Mouse (Mus musculus) right cerebral cortex, postnatal 4 days (tissue): ENCODE data around the gene Mak.
A peak's percentile ranks its signal among the peaks of the same experiment; 100 is the strongest.
"Not testable (repeated sequence)": the region's sequence is repeated elsewhere in the genome, so short reads cannot be mapped to it uniquely, and the experiment has no call there.

ENCODE experiments used
- DNase-seq: peaks from one replicate; pipeline ENCODE4 v3.0.0-alpha.2; 2022

Mak gene

DNA sequence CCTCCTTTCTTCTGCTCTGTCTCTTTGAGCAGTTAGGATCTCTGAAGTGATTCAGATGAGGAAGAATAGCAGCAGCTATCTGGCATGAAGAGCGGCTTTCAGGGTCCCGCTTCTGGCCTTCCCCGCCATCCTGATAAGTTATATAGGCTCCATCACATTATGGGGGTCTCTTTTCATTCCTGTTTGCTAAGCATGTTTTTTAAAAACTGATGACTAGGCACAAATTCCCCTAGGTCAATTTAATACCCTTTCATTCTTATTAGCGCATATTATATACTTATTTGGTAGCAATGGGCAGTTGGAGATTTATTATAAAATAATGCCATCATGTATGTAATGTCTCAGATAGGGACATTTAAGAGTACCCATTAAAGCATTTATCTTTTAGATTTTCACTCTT, 11.9 kb downstream of the Mak start:
- DNase-seq: no peak

DNA sequence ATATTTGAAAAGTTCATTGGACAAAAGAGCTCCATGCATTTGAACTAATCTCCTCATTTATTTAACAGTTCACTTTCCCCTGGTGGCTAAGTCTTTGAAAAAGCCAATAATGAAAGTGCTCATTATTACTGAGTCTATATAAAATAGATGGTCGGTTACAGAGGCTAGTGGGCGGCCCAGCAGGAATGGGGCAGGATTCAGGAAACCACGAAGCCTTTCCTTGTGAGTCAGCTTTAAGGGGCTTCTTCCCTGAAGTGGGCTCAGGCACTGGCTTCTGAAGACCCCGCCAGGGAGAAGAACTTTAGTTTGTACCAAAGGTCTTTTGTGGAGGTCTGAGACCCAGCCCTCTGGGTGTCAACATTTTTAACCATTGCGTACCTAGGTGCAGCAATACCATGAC, 27.5 kb downstream of the Mak start:
- DNase-seq: no peak

DNA sequence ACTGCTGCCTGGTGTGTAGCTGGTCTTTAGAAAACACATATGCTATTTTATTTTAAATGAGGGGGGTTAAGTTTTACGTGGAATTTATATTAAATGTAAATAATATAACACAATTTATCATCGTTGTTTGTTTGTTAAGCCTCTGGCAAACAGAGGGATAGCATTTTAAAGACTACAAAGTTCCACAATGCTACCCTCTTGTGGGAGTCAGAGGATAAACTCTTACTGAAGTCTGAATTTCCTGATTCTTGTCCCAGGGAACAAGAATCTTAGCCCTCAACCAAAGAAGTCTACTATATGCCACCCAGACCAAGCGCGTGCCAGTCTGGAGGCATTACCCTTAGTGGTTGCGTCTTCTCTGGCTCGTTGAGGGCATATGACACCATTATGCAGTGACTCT, 32.2 kb downstream of the Mak start:
- DNase-seq: no peak

DNA sequence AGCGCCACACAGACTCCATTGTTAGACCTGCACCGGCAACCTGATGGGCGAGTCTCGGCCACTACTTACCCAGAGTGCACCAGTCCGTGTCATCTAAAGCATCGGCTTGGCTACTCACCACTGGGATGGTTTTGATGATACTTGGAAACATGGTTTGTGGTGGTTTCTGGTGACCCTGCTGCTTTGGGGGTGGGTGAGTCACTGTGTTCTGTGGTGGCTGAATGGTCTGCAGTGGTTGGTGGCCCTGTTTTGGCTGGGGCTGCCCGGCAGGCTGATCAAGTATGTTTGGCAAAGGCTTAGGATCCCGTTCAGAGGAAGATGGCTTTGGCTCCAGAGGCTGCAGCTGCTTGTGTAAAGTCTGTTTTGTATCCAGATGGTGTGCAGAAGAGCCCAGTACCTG, 33.6 kb downstream of the Mak start:
- no peak for DNase-seq

GRCm38 (mm10) chr13:41042511-41042910, 37.0 kb downstream of the Mak start:
- DNase-seq: no peak

GRCm38 (mm10) chr13:41030098-41030497, 49.4 kb downstream of the Mak start:
- DNase-seq: no peak

GRCm38 (mm10) chr13:41022099-41022498, 57.4 kb downstream of the Mak start:
- no peak for DNase-seq

DNA sequence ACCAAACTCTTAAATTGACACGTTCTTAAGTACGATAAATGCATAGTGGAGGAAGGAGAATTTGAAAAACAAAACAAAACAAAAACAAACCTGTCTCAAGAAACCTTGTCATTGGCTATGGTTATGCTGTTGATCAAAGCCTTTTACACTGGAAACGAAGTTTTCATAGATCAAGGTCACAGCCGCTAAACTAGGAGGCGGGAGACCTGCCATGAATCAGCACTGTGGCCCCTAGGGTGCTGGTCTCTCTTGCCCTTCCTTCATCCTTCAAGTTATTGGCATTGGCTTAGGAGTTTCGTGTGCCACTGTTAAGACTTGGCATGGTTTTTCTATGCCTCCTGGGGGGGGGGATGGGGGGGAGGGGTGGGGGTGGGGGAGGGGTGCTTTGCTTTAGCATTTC, 57.9 kb downstream of the Mak start:
- DNase-seq: no peak

DNA sequence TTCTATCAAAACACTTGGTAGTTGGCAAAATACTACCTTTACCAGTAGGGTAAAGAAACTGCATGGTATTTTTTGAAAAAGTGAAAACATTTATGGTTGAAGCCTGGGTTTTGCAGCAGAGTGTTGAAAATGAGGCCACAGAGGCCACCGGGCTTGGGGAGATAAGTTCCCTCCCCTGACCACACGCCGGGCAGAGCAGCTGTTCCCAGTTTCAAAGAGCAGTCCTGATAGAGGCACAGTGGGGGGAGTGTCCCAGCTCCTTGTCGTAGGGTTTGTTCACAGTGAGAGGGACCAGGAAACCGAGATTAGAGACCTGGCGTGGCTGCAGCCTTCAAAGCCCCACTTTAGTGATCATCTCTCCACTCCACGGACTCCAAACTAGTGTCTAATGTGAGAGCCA, 59.0 kb downstream of the Mak start:
- DNase-seq: no peak

GRCm38 (mm10) chr13:41018756-41019591, 60.5 kb downstream of the Mak start:
- no peak for DNase-seq

DNA sequence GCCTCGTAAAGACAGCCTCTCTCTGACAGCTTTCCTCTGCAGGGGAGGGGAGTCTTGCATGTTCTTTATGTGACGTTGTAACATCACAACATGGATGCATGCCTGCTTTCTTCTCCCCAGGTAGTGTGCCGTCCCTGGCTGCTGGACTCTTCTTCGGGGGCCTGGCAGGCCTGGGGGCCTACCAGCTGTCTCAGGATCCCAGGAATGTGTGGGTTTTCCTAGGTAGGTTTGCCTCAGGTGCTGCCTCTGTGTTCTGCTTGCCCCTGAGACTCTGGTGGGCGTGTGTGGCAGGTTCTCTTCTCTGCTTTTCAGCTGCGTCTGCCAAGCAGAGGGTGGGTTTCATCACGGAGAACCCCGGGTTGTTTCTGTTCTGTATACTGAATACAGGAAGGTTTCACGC, 61.3 kb downstream of the Mak start:
- no peak for DNase-seq

DNA sequence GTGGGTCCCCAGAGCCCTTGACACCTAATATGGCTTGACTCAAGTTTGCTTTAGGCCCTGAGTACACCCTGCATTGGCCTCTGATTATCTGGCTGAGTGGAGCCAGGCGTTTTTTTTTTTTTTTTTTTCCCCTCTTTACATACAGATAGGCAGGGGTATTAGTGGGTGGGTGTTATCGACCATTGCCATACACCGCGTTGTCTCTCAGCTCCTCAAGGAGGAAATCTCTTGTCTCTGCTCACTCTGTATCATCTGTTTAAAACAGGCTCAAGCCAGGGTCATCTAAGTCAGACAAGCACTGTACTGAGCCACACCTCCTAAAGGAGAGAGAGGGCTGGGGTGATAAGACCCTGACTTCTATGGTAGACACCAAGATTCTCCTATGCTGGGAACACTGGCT, 61.7 kb downstream of the Mak start:
- DNase-seq: no peak

DNA sequence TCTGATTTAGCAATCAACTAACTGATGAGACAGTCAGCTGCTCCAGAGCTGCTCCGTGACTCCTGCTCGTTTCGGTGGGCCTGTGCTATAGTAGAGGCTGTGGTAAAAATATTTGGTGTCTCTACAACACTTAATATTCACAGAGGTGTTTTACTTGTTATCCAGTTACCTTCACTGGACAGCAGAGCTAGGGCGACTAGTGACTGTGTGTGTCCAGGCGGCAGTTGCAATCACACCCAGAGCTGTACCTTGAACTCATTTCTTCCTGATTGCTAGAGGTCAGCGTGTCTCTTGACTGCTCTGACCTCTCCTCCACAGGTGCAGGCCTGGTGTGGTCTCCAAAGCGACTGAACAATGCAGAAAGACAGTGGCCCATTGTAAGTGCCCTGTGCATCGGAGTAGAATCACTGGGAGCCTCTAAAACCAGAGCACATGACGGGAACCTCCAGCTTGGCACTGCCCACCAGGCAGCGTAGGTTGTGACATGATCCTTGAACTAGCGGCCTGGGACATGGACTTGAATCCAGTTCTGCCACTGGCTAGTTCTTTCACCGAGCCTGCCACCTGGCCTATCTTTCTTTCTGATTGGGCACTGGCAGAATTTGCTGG, 62.6 kb downstream of the Mak start:
- no peak for DNase-seq

DNA sequence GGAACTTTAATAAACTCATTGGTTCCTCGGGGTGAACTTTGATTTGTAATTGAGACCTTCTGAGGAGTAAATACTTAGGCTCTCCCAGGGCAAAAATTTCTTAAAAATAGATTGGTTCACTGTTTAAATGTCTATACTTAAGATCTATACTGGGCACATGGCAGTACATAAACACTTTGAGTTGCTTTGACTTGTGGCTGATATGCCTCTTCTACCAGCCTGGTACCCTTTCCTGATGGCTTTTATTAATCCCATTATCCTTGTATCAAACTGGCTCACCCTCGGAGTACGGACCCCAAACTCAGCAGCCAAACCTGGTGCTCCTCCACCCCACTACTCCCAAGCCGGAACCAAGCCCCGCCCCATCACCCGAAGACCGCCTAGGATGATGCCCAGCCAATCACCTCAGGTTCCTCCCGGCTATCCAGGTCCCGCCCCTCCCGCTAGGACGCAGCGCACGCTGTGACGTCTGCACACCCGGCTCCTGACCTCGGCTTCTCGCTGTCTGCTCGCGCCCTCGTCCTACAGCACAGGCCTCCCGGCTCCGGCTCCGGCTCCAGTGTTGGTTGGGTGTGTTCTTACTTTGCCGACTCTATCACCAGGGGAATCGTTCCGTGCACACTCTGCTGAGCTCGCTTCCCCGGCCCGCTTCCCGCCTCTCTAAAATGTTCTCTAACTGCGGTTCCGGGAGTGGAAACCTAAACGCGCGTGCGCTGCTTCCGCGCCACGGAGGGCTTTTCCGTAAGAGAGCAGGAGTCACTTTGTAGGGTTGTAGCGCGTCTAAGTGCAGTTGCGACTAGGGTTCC, 63.5 kb downstream of the Mak start, which contains the start of gene Tmem14c:
TSS of gene Tmem14c (plus strand) at position 464 of the 806 bp plus-strand sequence.
- peak; percentile 85 for DNase-seq

DNA sequence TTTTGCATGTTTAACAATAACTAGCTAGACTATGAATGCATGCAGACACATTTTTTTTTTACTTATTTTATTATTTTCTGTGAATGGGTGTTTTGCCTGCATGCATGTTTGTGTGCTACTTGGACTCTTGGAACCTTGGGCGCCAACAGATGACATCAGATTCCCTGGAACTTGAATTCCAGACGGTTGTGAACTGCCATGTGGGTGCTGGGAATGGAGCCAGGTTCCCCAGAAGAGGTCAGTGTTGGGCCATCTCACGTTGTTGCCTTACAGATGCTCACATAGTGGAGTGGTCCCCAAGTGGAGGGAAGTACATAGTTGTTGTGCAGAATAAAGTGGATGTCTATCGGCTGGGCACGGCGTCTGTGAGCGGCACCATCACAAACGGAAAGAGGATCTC, 70.6 kb downstream of the Mak start:
- no peak for DNase-seq

DNA sequence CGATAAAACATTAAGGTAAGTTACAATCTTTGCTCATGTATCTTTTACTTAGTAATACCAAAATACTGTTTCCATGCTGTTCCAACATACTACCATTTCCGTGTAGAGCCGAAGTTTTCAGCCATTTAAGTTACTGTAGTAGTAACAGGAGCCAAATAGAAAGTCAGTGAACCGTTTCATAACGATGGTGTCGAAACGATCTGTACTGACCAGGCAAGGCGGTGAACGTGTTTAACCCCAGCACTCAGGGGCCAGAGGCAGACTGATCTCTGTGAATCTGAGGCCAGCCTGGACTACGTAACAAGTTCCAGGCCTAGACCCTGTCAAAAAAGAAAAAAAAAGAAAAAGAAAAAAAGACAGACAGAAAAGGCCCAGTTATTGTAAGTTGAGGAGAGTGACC, 71.2 kb downstream of the Mak start:
- no peak for DNase-seq

DNA sequence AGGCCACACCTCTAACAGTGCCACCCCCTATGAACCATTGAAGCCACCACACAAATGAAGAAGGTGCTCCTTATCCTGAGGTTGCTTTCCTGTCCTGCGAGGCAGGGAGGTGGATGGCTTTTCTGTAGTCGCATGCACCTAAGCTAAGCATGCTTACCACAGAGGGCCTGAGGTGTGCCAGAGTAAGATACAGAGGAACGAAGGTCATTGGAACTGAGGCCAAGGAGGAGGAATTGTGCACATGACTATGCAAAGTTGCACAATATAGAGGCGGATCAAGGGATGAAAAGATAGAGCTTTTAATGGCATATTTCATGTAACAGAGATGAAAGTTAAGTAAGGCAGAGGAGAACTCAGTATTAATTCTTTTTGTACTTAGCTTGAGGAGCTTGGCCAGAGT, 73.3 kb downstream of the Mak start:
- DNase-seq: no peak

DNA sequence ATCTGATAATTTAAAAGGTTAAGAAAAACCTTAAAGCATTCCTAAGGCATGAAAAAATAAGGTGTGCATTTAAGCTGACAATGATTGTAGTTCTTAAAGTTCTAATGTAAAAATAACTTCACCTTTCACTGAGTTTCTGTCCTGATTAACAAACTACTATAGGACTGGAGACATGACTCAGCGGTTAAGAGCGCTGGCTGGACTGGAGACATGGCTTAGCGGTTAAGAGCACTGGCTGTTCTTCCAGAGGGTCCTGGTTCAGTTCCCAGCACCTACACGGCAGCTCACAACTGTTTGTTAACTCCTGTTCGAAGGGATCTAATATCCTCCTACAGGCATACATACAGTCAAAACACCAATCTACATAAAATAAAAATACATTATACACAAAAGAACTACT, 77.5 kb downstream of the Mak start:
- DNase-seq: no peak

DNA sequence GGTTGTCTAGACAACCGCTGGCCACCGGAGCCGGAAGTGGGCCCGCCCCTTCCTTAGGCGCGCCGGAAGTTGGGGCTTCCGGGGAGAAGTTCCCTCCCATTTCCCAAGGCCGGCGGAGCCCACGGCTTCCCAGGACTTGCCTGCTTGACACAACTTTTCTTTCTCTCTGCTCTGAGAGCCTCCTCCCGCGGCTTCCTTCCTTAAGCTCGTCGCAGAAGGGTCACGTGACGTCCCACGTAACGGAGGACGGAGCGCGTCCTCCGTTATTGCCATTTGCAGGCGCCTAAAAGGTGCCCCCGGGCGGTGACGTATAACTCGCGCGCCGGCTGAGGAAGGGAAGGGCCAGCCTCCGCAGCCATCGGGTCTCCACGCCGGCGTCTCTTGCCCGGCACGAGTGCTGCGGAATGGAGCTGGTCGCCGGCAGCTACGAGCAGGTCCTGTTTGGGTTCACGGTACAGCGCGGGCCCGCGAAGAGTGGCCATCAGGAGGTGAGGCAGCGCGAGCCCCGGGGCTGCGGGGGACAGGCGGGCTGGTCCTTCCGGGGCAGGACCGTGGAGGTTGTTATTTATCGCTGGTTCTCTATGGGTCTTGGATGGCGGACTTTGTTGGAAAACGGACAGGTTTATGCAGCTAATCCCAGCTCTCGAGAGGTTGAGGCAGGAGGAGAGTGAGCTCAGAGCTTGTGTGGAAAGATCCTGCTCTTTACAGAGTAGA, 78.4 kb downstream of the Mak start, which contains the start of gene Pak1ip1:
TSS of gene Pak1ip1 (plus strand) at position 98 of the 714 bp plus-strand sequence.
- DNase-seq: peak; percentile 93

DNA sequence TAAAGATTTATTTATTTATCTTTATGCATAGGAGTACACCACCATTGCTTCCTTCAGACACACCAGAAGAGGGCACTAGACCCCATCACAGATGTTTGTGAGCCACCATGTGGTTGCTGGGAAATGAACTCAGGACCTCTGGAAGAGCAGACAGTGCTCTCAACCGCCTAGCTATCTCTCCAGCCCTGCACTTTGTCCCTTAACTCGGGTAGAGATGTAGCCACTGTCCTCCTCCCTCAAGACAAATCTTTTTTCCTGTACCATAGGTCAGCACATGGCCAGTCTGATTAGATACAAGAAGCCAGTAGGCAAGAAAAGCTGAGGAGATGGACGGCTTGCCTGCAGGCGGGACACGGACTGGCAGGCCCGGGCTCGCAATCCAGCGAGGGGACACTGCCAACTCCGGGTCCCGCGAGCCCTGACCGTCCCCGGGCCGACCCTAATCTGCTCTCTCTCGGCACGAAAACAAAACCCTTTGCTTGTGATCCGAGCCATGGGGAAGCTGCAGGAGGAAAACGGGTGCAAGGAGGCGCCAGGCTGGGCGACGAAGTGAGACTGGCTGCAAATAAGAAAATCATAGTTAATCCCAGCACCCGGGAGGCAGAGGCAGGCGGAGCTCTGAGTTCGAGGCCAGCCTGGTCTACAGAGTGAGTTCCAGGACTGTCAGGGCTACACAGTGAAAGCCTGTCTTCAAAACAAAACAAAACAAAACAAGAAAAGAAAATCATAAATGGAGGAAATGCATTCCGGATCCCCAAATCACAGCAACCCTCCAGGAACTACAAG, 79.2 kb downstream of the Mak start:
- peak; percentile 52 for DNase-seq

GRCm38 (mm10) chr13:40998537-40998936, 81.0 kb downstream of the Mak start:
- not testable (repeated sequence) for DNase-seq
